Mouse (Mus musculus): Measurements from ENCODE around the gene Dock7. TPM values are rescaled to one million over a fixed set of nuclear protein-coding genes. Genes with fewer than 3 reads are reported as not detected.

The Dock7 gene
- 1.3 and 11.7 TPM in 2 replicates for total RNA-seq (2015; ENCODE audit: low replicate concordance)
- 3.1 and 10.9 TPM in 2 replicates for total RNA-seq (2017; ENCODE audit: low replicate concordance)

DNA sequence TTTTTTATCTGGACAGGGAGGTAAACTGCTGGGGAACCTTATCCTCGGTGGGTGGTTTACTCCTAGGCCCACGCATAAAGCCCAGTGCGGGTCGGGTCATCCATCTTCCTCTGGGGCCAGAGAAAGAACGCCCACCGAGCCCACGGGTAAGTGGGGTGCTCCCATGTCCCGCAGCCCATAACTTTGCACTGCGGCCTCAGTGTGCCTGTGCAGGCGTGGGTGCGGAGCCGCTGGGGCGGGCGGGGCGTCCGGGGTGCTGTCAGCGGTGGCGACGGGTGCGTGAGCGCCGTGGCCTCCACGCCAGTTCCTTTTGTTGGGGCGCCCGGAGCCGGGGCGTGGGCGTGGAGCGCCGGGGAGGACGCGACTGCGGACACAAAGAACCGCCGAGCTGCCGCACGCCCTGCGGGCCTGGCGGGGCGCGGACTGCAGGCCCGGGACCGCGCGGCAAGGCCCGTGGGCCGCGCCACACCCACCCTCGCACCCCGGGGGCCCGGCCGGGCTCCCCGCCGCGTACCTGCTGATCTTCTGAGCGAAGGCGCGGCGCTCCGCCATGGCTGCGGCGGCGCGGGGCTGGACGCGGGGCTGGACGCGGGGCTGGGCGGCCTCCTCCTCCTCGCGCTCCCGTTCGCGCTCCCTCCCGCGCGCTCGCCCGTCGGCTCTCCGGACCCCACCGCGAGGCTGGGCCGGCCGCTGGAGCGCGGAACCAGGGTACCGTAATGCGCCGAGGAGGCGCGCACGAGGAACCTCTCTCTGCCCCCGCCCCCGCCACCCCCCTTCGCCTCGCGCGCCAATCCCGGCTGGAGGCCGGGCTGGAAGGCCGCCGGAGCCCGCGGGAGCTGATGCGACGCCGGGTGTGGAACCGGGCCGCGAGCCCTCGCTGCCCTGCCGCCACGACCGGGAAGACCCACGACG is at the start of gene Dock7:
TSS of gene Dock7 (minus strand) at position 705 of the 912 bp plus-strand sequence.
- ATAC-seq (replicated peaks; ENCODE audit: low FRiP score, poor library complexity, severe bottlenecking) = 0 out of 2 replicates have a peak, but pooled peaks have one; percentile 35

DNA sequence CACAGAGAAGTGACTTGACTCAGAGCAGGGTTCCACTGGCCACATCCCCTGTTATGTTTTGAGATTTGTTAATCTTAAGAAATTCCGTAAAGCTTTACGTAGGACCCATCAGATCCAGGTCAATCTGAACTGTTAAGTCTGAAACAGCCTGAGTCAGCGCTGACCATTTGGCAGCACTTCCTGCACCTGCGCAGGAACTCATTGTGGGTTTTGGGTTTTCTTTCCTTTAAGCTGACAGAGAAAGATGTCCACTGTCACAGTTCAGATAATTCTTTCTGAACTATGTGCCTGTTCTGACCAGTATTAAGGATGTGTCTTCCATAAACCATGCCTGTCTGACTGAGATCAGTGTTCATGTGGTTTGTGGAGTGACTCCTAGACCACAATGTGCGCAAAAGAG is 48.2 kb upstream of the Dock7 start:
- ATAC-seq (replicated peaks; ENCODE audit: low FRiP score, poor library complexity, severe bottlenecking) = no peak

DNA sequence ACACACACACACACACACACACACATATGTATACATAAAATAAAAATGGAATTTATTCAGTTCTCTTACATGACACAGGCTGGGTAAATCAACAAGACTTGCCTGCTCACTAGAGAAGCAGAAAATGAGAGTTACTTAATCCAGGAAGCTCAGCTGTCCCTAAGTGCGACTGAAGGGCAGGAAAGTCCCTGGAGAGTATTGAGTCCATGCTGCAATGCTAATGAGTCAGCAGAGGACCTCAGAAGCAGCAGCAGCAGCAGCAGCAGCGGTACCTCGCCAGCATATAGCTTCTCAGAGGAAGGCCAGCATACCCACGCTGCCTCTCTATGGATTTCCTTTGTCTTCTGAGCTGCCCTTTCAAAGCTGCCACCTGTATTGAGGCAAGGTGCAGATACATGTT is 42.8 kb upstream of the Dock7 start:
- ATAC-seq (replicated peaks; ENCODE audit: low FRiP score, poor library complexity, severe bottlenecking) = no peak

DNA sequence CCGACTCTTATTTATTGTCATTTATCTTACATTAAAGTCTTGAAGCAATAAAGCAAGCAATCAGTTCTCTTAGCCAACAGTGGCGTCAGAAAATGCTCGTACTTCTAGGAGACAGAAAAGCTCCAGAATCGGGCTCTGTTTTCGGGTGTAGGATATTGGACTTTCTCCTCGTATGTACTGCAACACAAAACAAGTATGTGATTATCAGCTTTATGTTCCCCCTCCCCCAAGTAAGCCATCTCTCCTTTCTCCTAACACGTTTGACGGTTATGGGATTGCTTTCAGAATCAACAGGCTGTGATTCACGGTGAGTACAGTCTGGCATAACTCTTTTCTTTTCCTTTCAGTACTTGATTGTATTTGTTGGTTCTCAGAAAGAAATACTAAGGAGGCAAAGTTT is 42.3 kb upstream of the Dock7 start:
- no peak for ATAC-seq (replicated peaks; ENCODE audit: low FRiP score, poor library complexity, severe bottlenecking)

DNA sequence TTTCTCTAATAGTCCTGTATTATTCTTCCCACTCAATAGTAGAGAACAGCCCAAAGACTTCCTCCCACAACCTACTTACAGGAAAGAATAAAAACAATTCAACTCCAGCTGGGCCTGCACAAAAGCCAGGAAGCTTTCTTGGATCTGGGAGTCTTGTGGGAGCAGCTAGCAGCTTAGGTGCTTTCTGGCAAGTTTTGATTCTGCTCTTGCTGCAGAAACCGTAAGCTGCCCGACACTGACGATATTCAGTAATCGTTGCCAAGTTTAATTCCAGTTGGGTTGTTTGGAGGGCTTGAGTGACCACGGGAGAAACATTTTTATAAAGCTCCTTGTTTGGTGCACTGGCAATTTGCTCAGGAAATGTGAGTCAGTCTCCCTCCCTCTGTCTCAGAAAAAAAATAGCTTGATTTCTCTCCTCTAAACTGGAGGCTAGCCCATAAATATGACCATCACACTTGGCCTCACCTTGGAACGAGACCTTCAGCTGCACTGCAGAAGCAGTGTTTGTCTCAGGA is 40.8 kb upstream of the Dock7 start:
- no peak for ATAC-seq (replicated peaks; ENCODE audit: low FRiP score, poor library complexity, severe bottlenecking)

DNA sequence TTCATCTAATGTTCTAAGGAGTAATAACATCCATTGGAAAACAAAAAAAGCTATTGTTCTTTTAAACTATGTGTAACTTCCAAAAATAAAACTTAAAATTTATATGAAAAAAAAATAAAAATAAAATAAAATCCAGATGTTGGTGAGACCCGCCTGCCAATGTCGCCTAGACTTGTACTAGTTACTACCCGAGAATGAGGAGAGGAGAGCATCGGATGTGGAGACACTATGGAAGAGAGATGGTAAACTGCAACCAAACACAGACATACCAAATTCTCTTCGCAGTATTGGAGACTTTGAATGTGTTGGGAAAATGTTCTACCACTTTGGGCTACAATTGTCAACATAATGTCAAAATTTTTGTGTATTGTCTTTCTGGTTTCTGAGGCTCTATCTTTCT is 40.2 kb upstream of the Dock7 start:
- no peak for ATAC-seq (replicated peaks; ENCODE audit: low FRiP score, poor library complexity, severe bottlenecking)

DNA sequence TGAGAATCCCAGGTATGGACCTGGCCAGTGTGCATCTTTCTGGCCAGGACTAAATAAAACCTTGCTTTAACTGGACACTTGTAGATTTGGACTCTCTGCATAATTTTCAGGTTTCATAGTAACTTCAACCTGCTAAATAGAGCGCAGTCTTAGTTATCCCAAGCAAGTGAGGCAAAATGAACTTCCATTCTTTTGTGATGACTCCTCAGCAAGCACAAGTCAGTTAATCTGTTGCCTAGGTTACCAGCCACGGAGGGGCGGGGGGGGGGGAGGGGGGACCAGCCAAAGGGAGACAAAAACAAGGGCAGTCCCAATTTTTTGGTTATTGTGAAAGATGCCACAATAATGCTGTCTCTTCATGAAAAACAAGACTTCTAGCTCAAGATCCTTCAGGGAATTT is 39.7 kb upstream of the Dock7 start:
- ATAC-seq (replicated peaks; ENCODE audit: low FRiP score, poor library complexity, severe bottlenecking) = no peak

DNA sequence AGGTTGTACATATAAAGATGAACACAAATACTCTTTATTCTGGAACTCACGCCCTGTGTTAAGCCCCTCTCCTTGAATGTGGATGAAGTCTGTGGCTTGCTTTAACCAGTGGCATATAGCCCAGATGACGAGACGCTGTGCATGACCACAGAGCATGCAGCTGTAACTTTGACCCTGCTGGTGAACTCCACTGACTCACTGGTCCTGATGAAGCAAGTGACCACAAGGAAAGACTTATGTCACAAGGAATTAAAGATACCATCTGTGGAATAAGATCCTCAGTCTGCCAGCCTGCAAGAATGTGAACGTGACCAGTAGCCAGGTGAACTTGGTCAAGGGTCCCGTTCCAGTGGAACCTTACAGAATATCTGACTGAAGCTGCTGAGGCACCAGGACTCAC is 37.8 kb upstream of the Dock7 start:
- ATAC-seq (replicated peaks; ENCODE audit: low FRiP score, poor library complexity, severe bottlenecking) = no peak

DNA sequence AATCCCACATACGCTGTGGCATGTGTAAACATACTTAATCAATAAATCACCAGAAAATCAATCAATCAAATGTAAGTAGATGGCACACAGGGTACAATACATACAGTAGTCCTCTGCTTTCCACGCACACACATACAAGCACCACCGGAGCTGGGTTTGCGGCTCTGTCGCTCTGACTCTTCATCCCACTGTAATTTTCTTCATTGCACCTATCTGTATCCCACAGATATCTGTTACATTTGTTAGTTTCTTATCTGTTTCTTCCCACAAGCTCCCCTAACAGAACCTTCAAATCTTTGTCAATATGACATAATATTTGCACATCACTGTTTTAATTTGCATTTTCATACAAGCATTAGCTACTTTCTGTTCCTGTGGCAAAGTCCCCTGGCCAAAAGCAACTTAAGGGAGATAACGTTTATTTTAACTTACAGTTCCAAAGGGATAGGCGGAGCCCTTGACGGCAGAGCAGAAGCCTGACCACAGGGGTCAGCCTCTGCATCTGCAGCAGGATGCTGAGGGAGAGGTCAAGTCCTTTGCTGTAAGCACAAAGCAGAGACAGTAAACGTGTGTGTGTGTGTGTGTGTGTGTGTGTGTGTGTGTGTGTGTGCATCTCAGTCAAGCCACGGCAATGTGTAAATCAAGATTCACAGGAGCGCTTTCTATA is 36.1 kb upstream of the Dock7 start:
- no peak for ATAC-seq (replicated peaks; ENCODE audit: low FRiP score, poor library complexity, severe bottlenecking)

DNA sequence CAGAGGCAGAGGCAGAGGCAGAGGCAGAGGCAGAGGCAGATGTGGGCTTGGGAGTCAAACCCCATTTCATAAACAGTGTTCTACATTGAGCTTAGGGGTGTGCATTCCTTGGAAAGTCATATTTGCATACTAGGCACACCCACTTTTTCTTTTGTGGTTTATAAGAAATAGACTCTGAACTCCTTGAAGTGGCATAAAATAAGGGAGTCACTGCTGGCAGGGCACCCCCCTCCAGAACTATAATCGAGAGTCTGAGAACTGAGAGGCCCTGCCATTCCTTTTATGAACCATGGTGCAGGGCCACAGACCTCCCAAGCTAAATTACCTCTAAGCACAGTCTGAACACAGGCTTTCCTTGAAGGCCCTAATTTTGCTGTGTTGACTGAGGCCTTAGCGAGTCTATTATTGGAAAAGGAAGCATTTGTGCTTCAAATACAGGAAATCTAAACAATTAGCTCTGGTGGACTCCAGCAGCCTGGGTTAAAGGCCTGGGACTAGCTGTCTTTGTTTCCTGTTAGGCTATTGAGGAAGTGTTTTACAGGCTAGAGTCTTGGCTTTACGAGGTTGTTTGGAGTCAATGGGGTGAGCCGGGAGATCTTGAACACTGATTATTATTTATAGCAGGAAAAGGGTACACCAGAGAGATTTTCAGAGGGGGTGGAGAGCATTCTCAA is 31.3 kb upstream of the Dock7 start:
- no peak for ATAC-seq (replicated peaks; ENCODE audit: low FRiP score, poor library complexity, severe bottlenecking)

DNA sequence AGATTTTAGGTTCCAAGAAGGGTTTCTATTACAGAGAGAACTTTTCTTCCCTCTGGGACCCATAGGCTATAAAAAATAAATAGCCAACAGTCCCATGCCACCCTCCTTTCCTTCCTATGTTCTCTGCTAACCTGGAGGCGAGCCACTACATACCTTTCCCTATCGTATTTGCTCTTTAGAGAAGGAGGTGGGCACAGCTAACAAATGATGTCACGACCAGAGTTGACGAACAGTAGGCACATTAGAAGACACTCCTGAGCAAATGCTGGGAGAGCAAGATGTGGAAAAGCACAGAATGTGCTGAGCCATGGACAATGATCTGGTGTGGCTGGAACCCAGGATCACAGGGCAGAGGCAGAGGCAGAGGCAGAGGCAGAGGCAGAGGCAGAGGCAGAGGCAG is 30.7 kb upstream of the Dock7 start:
- ATAC-seq (replicated peaks; ENCODE audit: low FRiP score, poor library complexity, severe bottlenecking) = no peak

DNA sequence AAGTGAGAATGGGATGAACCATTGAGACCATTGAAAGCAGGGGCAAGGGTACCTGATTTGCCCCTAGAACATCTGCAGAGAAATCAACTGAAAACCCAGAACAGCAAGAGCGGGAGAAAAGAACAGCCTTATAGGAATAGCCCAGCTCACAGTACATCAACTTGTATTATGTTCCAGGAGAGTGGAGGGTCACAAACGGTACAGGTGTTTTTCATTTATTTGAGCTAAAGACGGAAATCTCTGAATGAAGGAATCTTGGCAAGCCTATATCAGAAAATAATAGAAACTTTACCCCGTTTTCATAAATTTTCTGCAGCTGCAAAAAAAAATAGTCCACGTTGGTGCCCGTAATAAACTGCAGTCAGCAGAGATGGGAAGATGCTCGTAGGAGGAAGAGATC is 22.6 kb upstream of the Dock7 start:
- ATAC-seq (replicated peaks; ENCODE audit: low FRiP score, poor library complexity, severe bottlenecking) = no peak

DNA sequence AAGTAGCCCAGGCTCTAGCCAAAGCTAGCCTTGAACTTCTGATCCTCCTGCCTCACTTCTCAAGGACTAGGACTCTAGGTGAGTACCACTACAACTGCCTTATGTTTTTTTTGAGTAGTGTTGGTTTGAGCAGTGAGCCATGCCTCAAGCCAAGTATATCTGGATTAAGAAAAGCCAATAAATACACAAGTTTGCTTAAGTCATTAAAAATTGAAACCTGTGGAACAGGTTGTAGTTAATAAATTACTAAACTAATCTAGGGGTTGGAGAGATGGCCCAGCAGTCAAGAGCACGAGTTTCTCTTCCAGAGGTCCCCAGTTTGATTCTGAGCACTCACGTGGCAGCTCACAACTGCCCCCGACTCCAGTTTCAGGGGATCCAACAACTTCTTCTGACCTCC is 20.9 kb upstream of the Dock7 start:
- ATAC-seq (replicated peaks; ENCODE audit: low FRiP score, poor library complexity, severe bottlenecking) = no peak

DNA sequence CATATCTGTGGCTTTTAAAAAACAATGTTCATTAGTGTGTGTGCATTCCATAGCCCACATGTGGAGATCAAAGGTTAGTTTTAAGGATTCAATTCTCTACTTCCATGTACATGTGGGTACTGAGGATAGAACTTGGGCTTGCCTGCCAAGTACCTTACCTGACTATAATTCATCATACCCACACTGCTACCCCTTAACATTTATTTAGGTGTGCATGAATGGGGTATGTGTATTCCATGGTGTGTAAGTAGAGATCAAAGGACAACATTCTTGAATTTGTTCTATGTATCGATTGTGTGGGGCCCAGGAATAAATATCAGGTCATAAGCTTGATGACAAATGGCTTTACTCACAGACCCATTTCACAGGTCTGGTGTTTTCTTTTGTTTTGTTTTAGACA is 20.5 kb upstream of the Dock7 start:
- ATAC-seq (replicated peaks; ENCODE audit: low FRiP score, poor library complexity, severe bottlenecking) = no peak

DNA sequence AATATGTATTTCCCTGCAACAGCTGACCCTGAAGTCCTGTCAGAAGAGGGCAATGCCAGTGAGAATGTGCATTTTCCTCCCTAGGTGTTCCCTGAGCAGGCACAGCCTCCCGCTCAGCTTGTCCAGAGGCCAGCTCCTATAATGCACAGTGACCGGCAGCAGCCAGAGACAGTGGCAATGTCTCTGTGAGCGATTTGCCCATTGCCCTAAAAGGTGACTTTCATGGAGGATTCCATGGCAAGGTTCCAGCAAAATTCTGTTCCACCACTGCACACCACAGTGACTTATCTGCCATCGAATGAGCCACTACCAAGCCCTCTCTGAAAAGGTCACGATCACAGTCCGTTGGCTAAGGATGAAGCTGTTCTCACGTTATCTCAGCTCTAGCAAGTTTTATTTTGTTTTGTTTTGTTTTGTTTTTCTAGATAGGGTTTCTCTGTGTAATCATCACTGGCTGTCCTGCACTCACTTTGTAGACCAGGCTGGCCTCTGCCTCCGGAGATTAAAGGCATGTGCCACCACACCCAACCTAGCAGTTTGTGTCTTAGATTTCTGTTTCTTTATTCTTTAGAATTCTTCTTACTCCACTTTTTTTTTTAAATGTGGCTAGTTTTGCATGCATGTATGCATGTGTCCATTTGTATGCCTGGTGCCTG is 17.4 kb upstream of the Dock7 start:
- ATAC-seq (replicated peaks; ENCODE audit: low FRiP score, poor library complexity, severe bottlenecking) = no peak

DNA sequence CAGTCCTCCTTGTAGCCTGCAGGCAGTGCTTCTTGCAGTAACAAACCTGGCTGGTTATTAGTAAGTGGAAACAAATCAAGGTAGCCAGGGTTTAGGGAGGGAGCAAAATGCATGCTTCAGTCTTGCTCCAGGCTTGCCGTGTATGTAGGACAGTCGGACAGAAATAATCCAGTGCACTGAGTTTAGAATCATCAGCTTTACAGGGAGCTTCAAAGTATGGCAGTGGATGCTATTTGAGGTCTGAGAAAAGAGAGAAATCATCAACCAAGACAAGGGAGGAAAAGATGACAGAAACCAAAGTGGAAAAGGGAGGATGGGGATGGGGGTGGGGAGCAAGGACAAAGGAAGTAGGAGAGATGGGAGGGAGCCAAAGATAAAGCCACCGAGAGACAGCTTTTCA is 13.8 kb upstream of the Dock7 start:
- ATAC-seq (replicated peaks; ENCODE audit: low FRiP score, poor library complexity, severe bottlenecking) = no peak

DNA sequence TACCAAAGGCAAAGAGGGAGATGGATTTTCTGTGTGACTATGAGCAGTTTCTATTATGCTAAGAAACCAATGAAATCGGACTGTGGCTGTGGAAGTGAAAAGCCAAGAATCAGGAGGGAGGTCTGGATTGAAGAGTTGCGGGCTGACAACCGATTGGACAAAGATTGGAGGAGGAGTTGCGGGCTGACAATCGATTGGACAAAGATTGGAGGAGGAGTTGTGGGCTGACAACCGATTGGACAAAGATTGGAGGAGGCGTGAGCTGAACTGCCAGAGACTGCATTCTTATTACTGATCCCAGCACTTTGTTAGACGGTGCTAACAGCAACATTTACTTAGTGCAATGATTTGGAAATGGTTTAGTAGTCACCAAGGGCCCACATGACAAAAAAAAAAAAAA is 12.6 kb upstream of the Dock7 start:
- no peak for ATAC-seq (replicated peaks; ENCODE audit: low FRiP score, poor library complexity, severe bottlenecking)

DNA sequence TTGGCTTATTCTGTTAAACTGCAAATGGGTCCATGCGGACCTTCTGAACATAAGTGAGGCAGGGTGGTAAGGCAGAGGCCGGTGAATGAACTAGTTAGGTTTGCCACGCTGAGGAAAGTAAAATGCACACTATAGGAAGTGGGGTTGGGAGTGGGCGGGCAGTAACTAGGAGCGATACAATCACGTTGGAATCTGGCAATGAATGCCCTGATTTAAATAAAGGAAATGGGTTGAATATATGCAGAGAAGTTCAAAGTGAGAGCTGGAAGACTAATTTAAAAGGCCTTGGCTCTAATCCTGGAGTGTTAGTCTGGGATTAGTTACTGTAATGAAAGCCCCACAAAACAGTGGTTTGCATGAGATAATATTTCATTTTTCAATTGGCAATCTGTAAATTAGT is 12.0 kb upstream of the Dock7 start:
- no peak for ATAC-seq (replicated peaks; ENCODE audit: low FRiP score, poor library complexity, severe bottlenecking)

DNA sequence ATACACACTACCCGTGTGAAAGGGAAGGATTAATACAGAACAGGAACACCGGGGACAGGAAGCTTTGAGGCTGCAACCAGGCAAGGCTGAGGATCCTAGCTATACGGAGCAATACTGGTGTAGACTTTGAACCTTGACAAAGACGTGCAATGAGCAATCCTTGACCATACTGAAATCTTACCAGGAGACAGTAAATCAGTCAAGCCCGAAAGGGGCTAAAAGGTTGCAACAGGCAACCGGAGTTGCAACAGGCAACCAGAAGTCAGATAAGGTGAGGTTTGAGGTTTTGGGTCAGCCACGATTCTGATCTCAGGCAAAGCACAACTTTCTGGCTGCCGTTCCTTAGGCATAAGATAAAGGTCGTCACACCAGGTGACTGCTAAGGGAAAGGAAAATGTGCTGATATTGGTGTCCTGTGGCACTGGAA is 10.5 kb upstream of the Dock7 start:
- no peak for ATAC-seq (replicated peaks; ENCODE audit: low FRiP score, poor library complexity, severe bottlenecking)

DNA sequence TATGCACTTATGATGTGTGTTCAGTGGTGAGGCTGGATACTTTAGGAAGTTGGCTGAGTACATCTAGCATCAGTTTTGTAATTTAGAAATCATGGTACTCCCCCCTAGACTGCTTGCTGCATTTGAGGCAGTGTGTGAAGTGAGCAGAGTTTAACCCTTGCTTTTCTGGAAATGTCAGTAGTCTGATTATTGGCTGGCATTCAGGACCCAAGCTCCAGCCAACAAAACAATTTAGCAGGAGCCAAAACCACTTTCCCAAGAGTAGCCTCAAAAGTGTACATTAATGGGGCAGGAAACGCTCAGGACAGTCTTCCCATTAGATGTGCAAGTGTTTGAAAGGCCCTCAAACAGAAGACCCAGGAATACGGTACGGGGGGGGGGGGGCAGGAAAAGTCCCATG is 2.8 kb upstream of the Dock7 start:
- ATAC-seq (replicated peaks; ENCODE audit: low FRiP score, poor library complexity, severe bottlenecking) = no peak

All from erythroblast, adult 5-6 weeks (primary cell).